Mouse (Mus musculus): ENCODE data around the gene Rgs10.

DNA sequence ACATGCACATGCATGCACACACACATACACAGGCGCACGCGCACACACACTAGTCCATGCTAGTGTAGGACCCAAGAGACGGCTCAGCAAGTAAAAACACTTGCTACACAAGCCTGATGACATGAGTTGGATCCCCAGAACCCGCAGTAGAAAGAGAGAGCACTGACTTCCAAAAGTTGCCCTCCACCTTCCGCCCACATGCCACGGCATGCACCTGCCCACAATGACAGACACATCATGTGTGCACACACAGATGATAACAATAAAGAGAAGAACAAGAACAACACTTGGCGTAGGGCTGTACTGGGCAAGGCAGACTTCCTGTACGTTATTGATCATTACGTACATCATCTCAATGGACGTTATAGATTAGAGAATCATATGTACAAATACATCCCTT is 44.4 kb downstream of the Rgs10 start:
- TF ChIP-seq E2F4 (IDR thresholded peaks at IDR 0.05; ENCODE audit: insufficient read depth) (no peak), MAX (IDR thresholded peaks at IDR 0.05; ENCODE audit: low read depth) (no peak), POLR2AphosphoS2 (IDR thresholded peaks at IDR 0.05; ENCODE audit: insufficient read length, low read depth) (no peak), TCF3 (IDR thresholded peaks at IDR 0.05; ENCODE audit: insufficient read length, low read depth) (no peak), SRF (IDR thresholded peaks at IDR 0.05; ENCODE audit: control insufficient read depth, insufficient read length, low read depth) (no peak), TCF12 (IDR thresholded peaks at IDR 0.05; ENCODE audit: insufficient read depth, poor library complexity, severe bottlenecking) (no peak), USF1 (IDR thresholded peaks at IDR 0.05; ENCODE audit: low read depth) (no peak), POLR2A (IDR thresholded peaks at IDR 0.05; ENCODE audit: insufficient read length, low read depth) (no peak), MYOD1 (IDR thresholded peaks at IDR 0.05; ENCODE audit: control insufficient read depth in 1 of 3, insufficient read length in 2 of 3, low read depth in 2 of 3) (no peak), CEBPB (IDR thresholded peaks at IDR 0.05; ENCODE audit: insufficient read depth, poor library complexity, severe bottlenecking) (no peak)

All from myocyte (in vitro differentiated cells).